Mouse (Mus musculus): ENCODE data around the gene Acpp. TPM values are rescaled to one million over a fixed set of nuclear protein-coding genes. Genes with fewer than 3 reads are reported as not detected.

Acpp gene
- polyA plus RNA-seq, 1 experiment from 2014 or later, result 0.35 TPM

- WGBS, result under 1% methylated on average over 42 of the region's 46 CpGs
- peak overlapping the region; percentile 79 for H3K4me2 ChIP-seq (ENCODE audit: low read length)
- H3K4me3 ChIP-seq (ENCODE audit: control insufficient read depth in 1 of 2, insufficient read depth in 1 of 2, low read depth in 1 of 2, low read length in 2 of 2), result peak overlapping the region; percentile 86 to 99
- peak overlapping the region; percentile 77 to 93 for H3K27ac ChIP-seq (replicated peaks in 1 of 2; ENCODE audit: control insufficient read depth in 1 of 2, insufficient read depth in 1 of 2, low read depth in 2 of 2, low read length in 2 of 2)
- peak; percentile 67 for ATAC-seq (ENCODE audit: insufficient number of reproducible peaks, insufficient read depth, low FRiP score, low read depth)
- H3K9ac ChIP-seq (ENCODE audit: low read length), result peak overlapping the region; percentile 97
- no peaks in the 10 kb centered on the region for H3K27me3 ChIP-seq (ENCODE audit: control insufficient read depth, insufficient read depth, low read length)
- no peaks in the 10 kb centered on the region for H3K9me3 ChIP-seq (ENCODE audit: control insufficient read depth, low read length)
- H3K36me3 ChIP-seq (ENCODE audit: control insufficient read depth, insufficient read depth, low read length), result no peaks in the 10 kb centered on the region
- H3K4me1 ChIP-seq (ENCODE audit: control insufficient read depth in 2 of 2, insufficient read depth in 2 of 2, low read length in 2 of 2), result peaks cover 5 to 18% of the 10 kb centered on the region in 2 experiments
Measured at GRCm38 (mm10) chr9:104262016-104262762, 75.4 kb downstream of the Acpp start.

GRCm38 (mm10) chr9:104260306-104260705 is 77.2 kb downstream of the Acpp start:
- Histone ChIP-seq H3K4me2 (ENCODE audit: low read length) (no peak overlapping the region), H3K4me3 (ENCODE audit: control insufficient read depth in 1 of 2, insufficient read depth in 1 of 2, low read depth in 1 of 2, low read length in 2 of 2) (no peak overlapping the region), H3K27me3 (ENCODE audit: control insufficient read depth, insufficient read depth, low read length) (no peaks in the 10 kb centered on the region), H3K36me3 (ENCODE audit: control insufficient read depth, insufficient read depth, low read length) (no peaks in the 10 kb centered on the region), H3K9ac (ENCODE audit: low read length) (no peak overlapping the region), H3K4me1 (ENCODE audit: control insufficient read depth in 2 of 2, insufficient read depth in 2 of 2, low read length in 2 of 2) (peaks cover 5 to 18% of the 10 kb centered on the region in 2 experiments), H3K27ac (replicated peaks in 1 of 2; ENCODE audit: control insufficient read depth in 1 of 2, insufficient read depth in 1 of 2, low read depth in 2 of 2, low read length in 2 of 2) (no peak overlapping the region), H3K9me3 (ENCODE audit: control insufficient read depth, low read length) (no peaks in the 10 kb centered on the region)
- 64% methylated on average over 4 of the region's 4 CpGs for WGBS
- no peak for ATAC-seq (ENCODE audit: insufficient number of reproducible peaks, insufficient read depth, low FRiP score, low read depth)

- WGBS, result 64% methylated on average over 2 of the region's 2 CpGs
- no peaks in the 10 kb centered on the region for H3K27me3 ChIP-seq (ENCODE audit: control insufficient read depth, insufficient read depth, low read length)
- no peak overlapping the region for H3K9ac ChIP-seq (ENCODE audit: low read length)
- ATAC-seq (ENCODE audit: insufficient number of reproducible peaks, insufficient read depth, low FRiP score, low read depth), result no peak
- no peak overlapping the region for H3K4me3 ChIP-seq (ENCODE audit: control insufficient read depth in 1 of 2, insufficient read depth in 1 of 2, low read depth in 1 of 2, low read length in 2 of 2)
- H3K4me2 ChIP-seq (ENCODE audit: low read length), result no peak overlapping the region
- H3K4me1 ChIP-seq (ENCODE audit: control insufficient read depth in 2 of 2, insufficient read depth in 2 of 2, low read length in 2 of 2), result peaks cover 7 to 17% of the 10 kb centered on the region in 2 experiments
- H3K36me3 ChIP-seq (ENCODE audit: control insufficient read depth, insufficient read depth, low read length), result no peaks in the 10 kb centered on the region
- no peaks in the 10 kb centered on the region for H3K9me3 ChIP-seq (ENCODE audit: control insufficient read depth, low read length)
- H3K27ac ChIP-seq (replicated peaks in 1 of 2; ENCODE audit: control insufficient read depth in 1 of 2, insufficient read depth in 1 of 2, low read depth in 2 of 2, low read length in 2 of 2), result no peak overlapping the region
Measured at GRCm38 (mm10) chr9:104256085-104256484, 81.5 kb downstream of the Acpp start.

- H3K4me3 ChIP-seq (ENCODE audit: control insufficient read depth in 1 of 2, insufficient read depth in 1 of 2, low read depth in 1 of 2, low read length in 2 of 2), result no peak overlapping the region
- 43% methylated on average over 9 of the region's 9 CpGs for WGBS
- no peak overlapping the region for H3K4me2 ChIP-seq (ENCODE audit: low read length)
- peaks cover 7 to 20% of the 10 kb centered on the region in 2 experiments for H3K4me1 ChIP-seq (ENCODE audit: control insufficient read depth in 2 of 2, insufficient read depth in 2 of 2, low read length in 2 of 2)
- H3K9me3 ChIP-seq (ENCODE audit: control insufficient read depth, low read length), result no peaks in the 10 kb centered on the region
- H3K9ac ChIP-seq (ENCODE audit: low read length), result no peak overlapping the region
- no peak for ATAC-seq (ENCODE audit: insufficient number of reproducible peaks, insufficient read depth, low FRiP score, low read depth)
- H3K36me3 ChIP-seq (ENCODE audit: control insufficient read depth, insufficient read depth, low read length), result no peaks in the 10 kb centered on the region
- H3K27me3 ChIP-seq (ENCODE audit: control insufficient read depth, insufficient read depth, low read length), result no peaks in the 10 kb centered on the region
- no peak overlapping the region; a peak in 1 of 4 replicates for H3K27ac ChIP-seq (replicated peaks in 1 of 2; ENCODE audit: control insufficient read depth in 1 of 2, insufficient read depth in 1 of 2, low read depth in 2 of 2, low read length in 2 of 2)
Measured at GRCm38 (mm10) chr9:104254408-104255180, 83.0 kb downstream of the Acpp start.

- H3K9me3 ChIP-seq (ENCODE audit: control insufficient read depth, low read length), result no peaks in the 10 kb centered on the region
- no peak overlapping the region for H3K4me3 ChIP-seq (ENCODE audit: control insufficient read depth in 1 of 2, insufficient read depth in 1 of 2, low read depth in 1 of 2, low read length in 2 of 2)
- H3K9ac ChIP-seq (ENCODE audit: low read length), result no peak overlapping the region
- peaks cover 7 to 20% of the 10 kb centered on the region in 2 experiments for H3K4me1 ChIP-seq (ENCODE audit: control insufficient read depth in 2 of 2, insufficient read depth in 2 of 2, low read length in 2 of 2)
- H3K27ac ChIP-seq (replicated peaks in 1 of 2; ENCODE audit: control insufficient read depth in 1 of 2, insufficient read depth in 1 of 2, low read depth in 2 of 2, low read length in 2 of 2), result no peak overlapping the region
- WGBS, result 88% methylated on average over 3 of the region's 3 CpGs
- no peaks in the 10 kb centered on the region for H3K27me3 ChIP-seq (ENCODE audit: control insufficient read depth, insufficient read depth, low read length)
- no peaks in the 10 kb centered on the region for H3K36me3 ChIP-seq (ENCODE audit: control insufficient read depth, insufficient read depth, low read length)
- no peak for ATAC-seq (ENCODE audit: insufficient number of reproducible peaks, insufficient read depth, low FRiP score, low read depth)
- no peak overlapping the region for H3K4me2 ChIP-seq (ENCODE audit: low read length)
Measured at GRCm38 (mm10) chr9:104252637-104253036, 84.9 kb downstream of the Acpp start.

GRCm38 (mm10) chr9:104251687-104252086 is 85.9 kb downstream of the Acpp start:
- Histone ChIP-seq H3K36me3 (ENCODE audit: control insufficient read depth, insufficient read depth, low read length) (no peaks in the 10 kb centered on the region), H3K9ac (ENCODE audit: low read length) (no peak overlapping the region)
- no peak for ATAC-seq (ENCODE audit: insufficient number of reproducible peaks, insufficient read depth, low FRiP score, low read depth)

GRCm38 (mm10) chr9:104251111-104251510 is 86.4 kb downstream of the Acpp start:
- Histone ChIP-seq H3K27ac (replicated peaks in 1 of 2; ENCODE audit: control insufficient read depth in 1 of 2, insufficient read depth in 1 of 2, low read depth in 2 of 2, low read length in 2 of 2) (no peak overlapping the region), H3K4me1 (ENCODE audit: control insufficient read depth in 2 of 2, insufficient read depth in 2 of 2, low read length in 2 of 2) (peaks cover 7 to 20% of the 10 kb centered on the region in 2 experiments), H3K9ac (ENCODE audit: low read length) (no peak overlapping the region), H3K9me3 (ENCODE audit: control insufficient read depth, low read length) (no peaks in the 10 kb centered on the region), H3K4me3 (ENCODE audit: control insufficient read depth in 1 of 2, insufficient read depth in 1 of 2, low read depth in 1 of 2, low read length in 2 of 2) (no peak overlapping the region), H3K4me2 (ENCODE audit: low read length) (no peak overlapping the region), H3K36me3 (ENCODE audit: control insufficient read depth, insufficient read depth, low read length) (peaks cover under 1% of the 10 kb centered on the region; the same call in 1 of the 2 replicates), H3K27me3 (ENCODE audit: control insufficient read depth, insufficient read depth, low read length) (no peaks in the 10 kb centered on the region)
- WGBS, result 71% methylated on average over 8 of the region's 8 CpGs
- no peak for ATAC-seq (ENCODE audit: insufficient number of reproducible peaks, insufficient read depth, low FRiP score, low read depth)

More at GRCm38 (mm10) chr9:104251687-104252086, 85.9 kb downstream of the Acpp start:
- Histone ChIP-seq H3K4me3 (ENCODE audit: control insufficient read depth in 1 of 2, insufficient read depth in 1 of 2, low read depth in 1 of 2, low read length in 2 of 2) (no peak overlapping the region), H3K4me2 (ENCODE audit: low read length) (no peak overlapping the region), H3K9me3 (ENCODE audit: control insufficient read depth, low read length) (no peaks in the 10 kb centered on the region), H3K27me3 (ENCODE audit: control insufficient read depth, insufficient read depth, low read length) (no peaks in the 10 kb centered on the region), H3K27ac (replicated peaks in 1 of 2; ENCODE audit: control insufficient read depth in 1 of 2, insufficient read depth in 1 of 2, low read depth in 2 of 2, low read length in 2 of 2) (no peak overlapping the region), H3K4me1 (ENCODE audit: control insufficient read depth in 2 of 2, insufficient read depth in 2 of 2, low read length in 2 of 2) (peaks cover 7 to 20% of the 10 kb centered on the region in 2 experiments)
- WGBS, result 78% methylated on average over 4 of the region's 4 CpGs
